Mouse (Mus musculus) R1 (cell line): Measurements from ENCODE around the gene Nsa2.
A peak's percentile ranks its signal among the peaks of the same experiment; 100 is the strongest.

Experiments used
- DNase-seq: peaks from one replicate; pipeline ENCODE4 v3.0.0-alpha.2; 2018; ENCODE audit warnings: low read depth, low spot score

Gene Nsa2

DNA sequence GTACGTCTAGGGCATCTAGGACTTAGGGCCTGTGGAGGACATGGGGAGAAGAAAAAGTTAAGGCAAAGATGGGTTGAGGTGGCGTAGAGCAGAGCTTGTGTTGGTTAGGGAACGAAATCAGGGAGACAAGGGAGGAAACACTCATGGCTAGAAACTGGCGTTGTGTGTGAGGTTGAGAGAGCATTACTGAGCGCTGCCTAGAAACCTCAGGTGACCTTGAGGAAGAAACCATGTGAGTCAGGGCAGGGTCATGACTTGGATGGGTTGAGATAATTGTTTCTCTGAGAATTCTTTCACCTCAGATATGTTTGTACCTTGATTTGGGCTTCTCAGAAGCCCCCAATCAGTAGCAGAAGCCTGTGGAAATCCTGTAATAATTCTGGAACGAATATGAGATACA is 50.3 kb downstream of the Nsa2 start:
- no peak for DNase-seq

DNA sequence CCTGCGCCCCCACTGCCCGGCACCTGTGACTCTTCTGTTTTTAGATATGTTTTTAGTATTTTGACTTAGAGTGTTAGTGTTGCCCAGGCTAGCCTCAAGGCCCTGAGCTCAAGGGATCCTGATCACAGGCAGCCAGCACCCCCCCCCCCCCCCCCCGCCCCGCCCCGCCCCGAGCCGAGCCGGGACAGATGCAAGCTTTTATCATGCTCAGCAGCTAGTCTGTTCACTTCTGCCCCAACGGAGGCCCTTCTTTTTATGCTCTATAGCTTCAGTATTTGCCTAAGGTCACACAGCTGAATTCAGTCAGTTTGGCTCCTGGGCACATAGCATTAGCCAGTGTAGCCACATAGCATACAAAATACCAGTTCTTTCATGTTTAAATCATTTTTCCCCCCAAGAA is 51.4 kb downstream of the Nsa2 start:
- peak; percentile 82 for DNase-seq

DNA sequence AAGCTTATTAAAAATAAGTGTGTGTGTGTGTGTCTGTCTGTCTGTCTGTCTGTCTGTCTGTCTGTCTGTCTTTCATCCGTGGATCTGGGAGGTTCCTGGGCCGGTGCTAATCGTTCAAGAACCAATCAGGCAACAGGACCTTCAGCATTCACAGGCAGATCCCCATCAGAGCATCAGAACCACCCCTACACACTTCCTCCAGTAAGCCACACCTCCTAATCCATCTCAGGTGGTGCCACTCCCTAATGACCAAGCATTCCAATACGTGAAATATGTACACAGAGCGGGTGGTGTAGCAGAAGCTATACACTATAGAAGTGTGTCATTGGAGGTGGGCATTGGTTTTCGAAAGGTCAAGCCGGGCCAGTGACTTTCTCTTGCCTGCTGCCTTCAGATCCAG is 55.3 kb downstream of the Nsa2 start:
- DNase-seq: peak; percentile 91

DNA sequence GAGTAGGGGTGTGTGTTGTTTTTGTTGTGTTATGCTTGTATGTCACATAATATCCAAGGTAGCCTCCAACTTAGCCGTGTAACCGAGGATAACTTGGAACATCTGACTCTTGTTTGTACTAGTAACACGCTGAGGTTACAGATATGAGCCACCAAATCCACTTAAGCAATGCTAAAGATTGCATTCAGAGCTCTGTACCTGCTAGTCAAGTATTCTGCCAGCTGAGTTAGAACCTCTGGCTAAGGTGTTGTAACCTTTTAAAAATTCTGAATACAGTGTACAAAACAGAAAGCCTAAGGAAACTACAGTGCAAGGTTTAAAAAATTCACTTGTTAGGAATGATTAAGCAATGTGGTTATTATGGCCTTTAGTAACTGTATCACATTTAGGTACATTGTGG is 57.1 kb downstream of the Nsa2 start:
- DNase-seq: no peak

DNA sequence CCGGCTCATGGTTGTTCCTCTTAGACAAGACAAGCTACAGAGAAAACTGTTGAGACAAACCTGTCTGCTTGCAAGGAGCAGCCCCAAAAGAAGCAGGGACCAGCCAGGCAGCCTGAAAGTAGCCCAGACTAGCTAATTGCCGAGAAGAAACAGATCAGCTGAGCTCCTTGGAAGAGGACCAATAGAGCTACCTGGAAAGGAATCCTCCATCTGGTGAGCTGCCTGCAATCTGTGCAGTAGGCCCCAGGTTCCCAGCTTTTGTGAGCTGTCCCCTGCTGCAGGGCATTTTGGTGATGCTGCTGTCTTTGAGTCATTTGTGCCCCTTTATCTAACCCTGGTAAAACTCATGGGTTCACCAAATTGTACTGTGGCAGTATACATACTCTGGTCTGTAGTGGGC is 57.5 kb downstream of the Nsa2 start:
- DNase-seq: no peak
